Mouse (Mus musculus): Measurements from ENCODE around the gene Hmgcl. TPM values are rescaled to one million over a fixed set of nuclear protein-coding genes. Genes with fewer than 3 reads are reported as not detected.

Hmgcl gene
- polyA plus RNA-seq (2012; rRNA removed) = 44.8 and 46.2 TPM in 2 replicates

DNA sequence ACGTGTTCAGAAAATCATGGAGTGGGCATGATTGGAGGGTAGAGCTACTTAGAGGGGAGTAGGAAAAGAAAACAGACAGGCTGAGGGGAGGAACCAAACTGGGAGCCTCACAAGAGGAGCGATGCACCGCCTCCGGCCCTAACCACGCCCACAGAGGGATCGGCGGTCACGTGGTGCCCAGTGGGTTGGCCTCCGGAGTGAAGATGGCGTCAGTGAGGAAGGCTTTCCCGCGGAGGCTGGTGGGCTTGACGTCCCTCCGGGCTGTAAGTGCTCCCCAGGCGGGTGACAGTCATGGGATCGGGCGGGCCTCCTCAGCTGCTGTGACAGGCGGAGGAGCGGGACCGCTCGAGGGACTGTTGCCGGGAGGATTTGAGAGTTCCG lies at the start of gene Hmgcl:
Gene Hmgcl (plus strand): TSS at position 171 of the 381 bp plus-strand sequence.

DNA sequence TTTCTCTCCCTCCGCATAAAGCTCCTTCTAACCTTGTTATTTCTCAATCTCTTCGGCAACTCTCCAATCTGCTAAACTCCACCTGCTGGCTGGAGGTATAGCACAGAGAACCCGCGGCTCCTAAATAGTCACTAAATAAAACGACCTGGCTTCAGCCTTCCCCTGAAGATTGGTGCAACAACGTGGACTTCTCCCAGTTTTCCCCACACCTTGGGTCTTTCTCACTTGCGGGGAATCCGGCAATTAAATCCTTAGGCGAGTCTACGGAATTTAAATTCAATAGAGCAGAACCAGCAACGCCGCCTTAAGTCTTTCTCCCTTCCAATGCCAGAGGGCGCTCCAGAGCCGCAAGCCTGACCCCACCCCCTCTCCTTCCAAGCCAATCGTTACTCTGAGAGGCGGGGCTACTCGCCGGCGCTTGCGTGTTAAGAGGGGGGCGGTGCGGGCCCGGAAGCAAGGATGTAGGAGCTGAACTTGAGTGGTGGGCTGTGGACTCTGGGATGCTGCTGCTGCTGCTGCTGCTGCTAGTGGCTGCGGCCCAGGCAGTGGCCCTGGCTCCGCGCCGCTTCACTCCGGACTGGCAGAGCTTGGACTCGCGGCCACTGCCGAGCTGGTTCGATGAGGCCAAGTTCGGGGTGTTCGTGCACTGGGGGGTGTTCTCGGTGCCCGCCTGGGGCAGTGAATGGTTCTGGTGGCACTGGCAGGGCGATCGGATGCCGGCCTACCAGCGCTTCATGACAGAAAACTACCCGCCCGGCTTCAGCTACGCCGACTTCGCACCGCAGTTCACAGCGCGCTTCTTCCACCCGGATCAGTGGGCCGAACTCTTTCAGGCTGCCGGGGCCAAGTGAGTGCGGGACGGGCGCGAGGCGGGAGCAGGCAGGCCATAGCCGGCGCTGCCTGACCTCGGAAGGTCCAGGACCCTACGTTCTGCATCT lies 25.7 kb upstream of the Hmgcl start, which contains the start of gene Fuca1:
Gene Fuca1 (plus strand): TSS at position 432 of the 938 bp plus-strand sequence.

DNA sequence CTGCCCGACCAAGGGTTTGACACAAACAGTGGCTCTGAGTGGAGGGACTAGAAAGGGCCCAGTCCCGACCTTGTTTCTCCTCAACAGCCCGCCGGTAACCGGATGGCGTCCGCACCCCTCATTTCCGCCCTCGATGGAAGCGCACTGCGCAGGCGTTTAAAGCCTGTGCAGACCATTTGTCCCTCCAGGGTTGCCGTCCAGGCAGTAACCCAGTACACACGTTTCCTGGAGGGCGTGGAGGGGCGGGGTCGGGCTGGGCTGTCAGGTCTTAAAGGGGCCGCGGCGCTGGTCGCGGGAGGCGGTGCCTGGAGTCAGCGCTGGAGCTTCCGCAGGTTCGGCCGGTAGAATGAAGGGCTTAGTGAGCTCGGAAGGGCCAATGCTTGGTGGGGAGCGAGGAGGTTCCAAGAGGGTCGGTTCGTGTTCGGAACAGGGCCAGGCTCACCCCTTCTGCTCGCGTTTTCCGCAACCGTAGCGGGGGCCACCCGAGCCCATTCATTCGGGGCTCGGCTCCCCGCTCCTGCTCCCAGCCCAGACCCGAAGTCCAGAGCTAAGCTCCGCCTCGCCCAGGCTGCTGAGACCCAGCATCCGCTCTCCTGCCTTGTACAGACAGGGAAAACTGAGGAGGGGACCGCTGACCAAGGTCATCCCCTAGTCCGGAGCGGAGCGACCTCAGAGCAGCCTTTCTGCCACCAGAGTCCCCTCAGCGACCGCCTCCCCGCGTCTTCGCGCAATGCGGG lies 17.4 kb downstream of the Hmgcl start, which contains the start of gene Gale:
Gene Gale (plus strand): TSS at position 271 of the 737 bp plus-strand sequence.

DNA sequence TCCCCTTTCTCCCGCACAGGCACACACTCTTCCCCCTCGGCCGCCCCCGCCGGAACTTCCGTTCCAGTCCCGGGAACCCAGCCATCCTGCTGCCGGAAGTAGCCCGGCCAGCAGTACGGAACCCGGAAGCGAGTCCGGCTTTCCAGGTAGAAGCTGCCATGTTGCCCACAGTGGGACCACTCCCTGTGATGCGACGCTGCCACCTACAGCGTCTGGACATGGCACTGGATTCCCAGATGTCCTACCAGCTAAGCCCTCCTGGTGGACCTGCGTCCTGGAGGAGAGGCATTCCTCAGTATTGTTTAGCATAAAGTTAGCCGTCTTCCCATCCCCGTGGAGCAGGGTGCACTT lies 26.3 kb downstream of the Hmgcl start, which contains the start of gene Lypla2:
Gene Lypla2 (minus strand): TSS at position 71 of the 351 bp plus-strand sequence.

DNA sequence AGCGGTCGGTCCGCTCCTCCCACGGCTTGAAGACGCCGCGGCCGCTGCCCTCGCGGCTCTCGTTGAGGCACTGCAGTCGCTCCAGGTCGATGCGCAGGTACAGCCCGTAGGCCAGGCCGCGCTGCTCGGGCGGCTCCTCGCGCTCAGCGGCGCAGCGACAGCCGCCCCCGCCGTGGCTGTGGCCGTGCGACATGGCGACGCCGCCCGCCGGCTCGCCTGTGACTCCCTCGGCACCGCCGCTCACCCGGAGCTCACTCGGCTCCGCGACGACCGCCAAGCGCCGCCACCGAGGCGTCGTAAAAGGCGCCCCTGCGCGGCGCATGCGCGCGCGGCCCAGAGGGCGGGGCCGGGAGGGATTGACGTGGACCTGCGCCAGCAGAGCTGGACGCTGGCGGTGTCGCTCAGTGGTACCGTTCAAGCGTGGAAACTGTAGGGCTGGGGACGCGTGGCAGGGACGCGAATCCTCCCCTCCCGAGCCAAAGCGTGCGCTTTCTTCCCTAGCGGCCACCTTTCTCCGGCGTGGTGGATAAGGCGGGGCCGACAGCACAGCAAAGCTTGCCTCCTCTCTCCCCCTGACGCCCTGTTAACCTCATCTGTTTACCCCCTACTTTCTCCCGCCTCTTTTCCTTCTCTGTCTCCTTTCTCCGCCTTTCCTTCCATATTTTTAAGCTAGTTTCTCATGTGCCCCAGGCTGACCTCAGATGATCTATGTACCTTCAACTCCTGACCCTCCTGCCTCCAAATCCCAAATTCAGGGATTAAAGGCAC lies 40.9 kb downstream of the Hmgcl start, which contains the start of gene Pithd1:
Gene Pithd1 (minus strand): TSS at position 322 of the 768 bp plus-strand sequence.

Other genes starting within 250 kb of the Hmgcl start
- gene Il22ra1, start 218.3 kb upstream of the Hmgcl start, polyA plus RNA-seq (2012; rRNA removed) = 1.0 and 1.1 TPM in 2 replicates
- gene Myom3, start 186.7 kb upstream of the Hmgcl start, polyA plus RNA-seq (2012; rRNA removed) = 0.07 and 0.33 TPM in 2 replicates
- gene Srsf10, start 90.7 kb upstream of the Hmgcl start, polyA plus RNA-seq (2012; rRNA removed) = 50.1 and 59.1 TPM in 2 replicates
- 47.9 and 52.3 TPM in 2 replicates for gene Pnrc2, start 72.6 kb upstream of the Hmgcl start, polyA plus RNA-seq (2012; rRNA removed)
- 1.8 and 2.1 TPM in 2 replicates for gene Cnr2, start 51.1 kb upstream of the Hmgcl start, polyA plus RNA-seq (2012; rRNA removed)
- 11.9 and 12.6 TPM in 2 replicates for gene Fuca1, start 25.7 kb upstream of the Hmgcl start, polyA plus RNA-seq (2012; rRNA removed)
- 19.5 and 25.1 TPM in 2 replicates for gene Gale, start 17.3 kb downstream of the Hmgcl start, polyA plus RNA-seq (2012; rRNA removed)
- gene Lypla2, start 26.2 kb downstream of the Hmgcl start, polyA plus RNA-seq (2012; rRNA removed) = 24.8 and 26.6 TPM in 2 replicates
- gene Pithd1, start 40.8 kb downstream of the Hmgcl start, polyA plus RNA-seq (2012; rRNA removed) = 44.7 and 54.4 TPM in 2 replicates
- gene Eloa, start 75.3 kb downstream of the Hmgcl start, polyA plus RNA-seq (2012; rRNA removed) = 15.9 and 18.6 TPM in 2 replicates
- 859 and 885 TPM in 2 replicates for gene Rpl11, start 107.0 kb downstream of the Hmgcl start, polyA plus RNA-seq (2012; rRNA removed)
- 18.2 and 22.3 TPM in 2 replicates for gene Id3, start 197.0 kb downstream of the Hmgcl start, polyA plus RNA-seq (2012; rRNA removed)
- 35.3 and 43.7 TPM in 2 replicates for gene E2f2, start 225.9 kb downstream of the Hmgcl start, polyA plus RNA-seq (2012; rRNA removed)